Mouse (Mus musculus) G1E (cell line): ENCODE measurements around the gene Ptgfrn.

Experiments
- CTCF ChIP-seq: IDR thresholded peaks from 2 replicates; pipeline ENCODE4 v1.5.1; 2012; ENCODE audit warnings: low read depth, low read length, inconsistent platforms, mixed read lengths
- POLR2AphosphoS5 ChIP-seq: IDR thresholded peaks from 2 replicates; pipeline ENCODE4 v1.6.1; 2012; ENCODE audit warnings: low read depth, low read length, inconsistent platforms; ENCODE audit not compliant: insufficient replicate concordance
- TAL1 ChIP-seq: conservative IDR thresholded peaks from 2 replicates; pipeline ENCODE4 v1.6.1; 2012; ENCODE audit warnings: low read depth, low read length, inconsistent platforms, mixed read lengths

GRCm38 (mm10) chr3:101018494-101018893 is 91.6 kb downstream of the Ptgfrn start:
- TF ChIP-seq POLR2AphosphoS5 (no peak), CTCF (no peak), TAL1 (no peak)
